Mouse (Mus musculus): ENCODE data around the gene Chit1.

Gene Chit1

DNA sequence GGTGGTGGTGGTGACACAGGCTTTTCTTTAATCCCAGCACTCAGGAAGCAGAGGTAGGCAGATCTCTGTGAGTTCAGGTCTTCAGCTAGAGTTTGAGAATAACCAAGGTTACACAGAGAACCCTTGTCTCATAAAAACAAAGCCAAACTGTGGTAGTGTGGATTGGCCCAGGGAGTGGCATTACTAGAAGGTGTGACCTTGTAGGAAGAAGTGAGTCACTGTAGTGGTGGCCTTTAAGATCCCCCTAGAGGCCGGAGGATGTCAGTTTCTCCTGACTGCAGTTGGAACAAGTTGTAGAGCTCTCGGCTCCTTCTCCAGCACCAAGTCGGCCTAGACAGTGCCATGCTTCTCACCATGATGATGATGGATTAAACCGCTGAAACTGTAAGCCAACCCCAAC, at the start of gene Chit1:
TSS of gene Chit1 (plus strand) at position 264 of the 400 bp plus-strand sequence.
- DNase-seq, result no peak

DNA sequence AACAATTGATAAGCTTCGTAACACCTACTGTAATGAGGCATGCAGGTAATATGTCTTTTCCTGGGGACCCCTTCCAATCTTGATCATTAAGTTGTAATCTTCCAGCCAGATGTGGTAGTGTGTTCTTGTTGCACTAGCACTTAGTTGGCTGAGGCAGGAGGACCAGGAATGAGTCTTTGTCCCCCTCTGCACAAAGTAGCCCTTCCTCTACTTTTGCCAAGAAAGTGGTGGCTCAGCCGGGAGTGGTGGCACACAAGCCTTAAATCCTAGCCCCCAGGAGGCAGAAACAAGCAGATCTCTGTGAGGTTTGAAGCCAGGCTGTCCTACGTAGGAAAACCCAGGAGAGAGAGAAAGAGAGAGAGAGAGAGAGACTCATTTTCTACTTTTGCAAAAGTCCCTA, 49.1 kb upstream of the Chit1 start:
- DNase-seq, result no peak

DNA sequence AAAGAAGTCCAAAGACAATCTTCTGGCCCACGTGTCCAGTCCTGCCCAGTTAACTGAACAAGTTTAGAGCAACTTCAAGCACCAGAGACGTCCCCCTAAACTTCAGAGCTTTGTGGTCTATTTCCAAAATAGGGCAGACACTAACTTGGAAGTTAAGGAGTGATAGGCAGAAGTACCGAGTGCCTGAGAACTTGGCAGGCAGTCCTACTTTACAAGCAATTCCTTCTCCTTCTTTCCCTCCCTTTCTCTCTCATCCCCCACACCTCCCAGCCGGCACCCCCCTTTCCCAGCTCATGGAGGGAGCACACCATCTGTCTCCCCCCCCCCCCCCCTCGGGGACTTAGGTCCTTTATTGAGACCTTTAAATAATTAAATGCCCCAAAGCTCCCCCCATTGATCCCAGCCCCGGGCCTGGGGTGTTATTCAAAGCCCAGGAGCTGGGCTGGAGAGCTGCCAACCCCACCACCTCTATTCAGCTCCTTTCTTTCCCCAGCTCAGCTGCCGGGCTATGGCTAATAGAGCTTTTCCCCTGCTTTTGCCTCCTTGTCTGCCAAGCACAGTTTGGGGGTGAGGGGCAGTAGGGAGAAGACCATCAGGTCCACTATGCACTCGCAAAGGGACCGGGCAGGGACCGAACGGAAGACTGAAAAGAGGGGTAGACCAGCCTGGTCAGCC, 48.5 kb upstream of the Chit1 start:
- no peak for DNase-seq

DNA sequence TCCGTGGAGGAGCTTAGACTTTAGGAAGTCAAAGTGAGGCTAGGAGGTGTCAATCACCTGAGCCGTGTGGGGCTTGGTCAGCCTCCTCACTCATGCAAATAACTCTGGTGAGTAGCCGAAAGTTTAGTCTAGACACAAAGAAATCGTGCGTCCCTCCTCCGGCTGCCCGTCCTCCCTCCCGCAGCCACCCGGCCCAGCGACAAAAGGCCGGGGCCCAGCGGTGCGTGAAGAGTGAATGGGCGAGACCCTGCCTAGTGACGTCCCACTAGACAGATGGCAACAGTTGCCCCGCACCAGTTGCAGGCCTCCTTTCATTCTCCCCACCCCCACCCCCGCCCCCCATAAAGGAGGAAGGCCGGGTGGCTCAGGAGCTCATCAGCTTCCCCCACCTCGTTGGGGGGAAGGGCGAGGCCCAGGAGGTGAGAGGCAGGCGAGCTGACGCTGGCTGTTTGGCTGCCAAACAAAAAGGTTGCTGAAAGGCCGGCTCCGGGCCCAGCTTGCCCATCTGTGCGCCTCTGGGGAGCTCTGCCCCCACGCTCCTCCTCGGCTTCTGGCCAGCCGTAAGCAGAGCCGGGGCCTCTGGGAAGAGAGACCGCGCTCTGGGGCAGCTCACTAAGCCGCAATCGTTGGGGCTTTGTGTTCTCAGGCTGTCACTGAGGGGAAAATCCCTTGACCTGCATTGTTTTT, 47.8 kb upstream of the Chit1 start:
- no peak for DNase-seq

DNA sequence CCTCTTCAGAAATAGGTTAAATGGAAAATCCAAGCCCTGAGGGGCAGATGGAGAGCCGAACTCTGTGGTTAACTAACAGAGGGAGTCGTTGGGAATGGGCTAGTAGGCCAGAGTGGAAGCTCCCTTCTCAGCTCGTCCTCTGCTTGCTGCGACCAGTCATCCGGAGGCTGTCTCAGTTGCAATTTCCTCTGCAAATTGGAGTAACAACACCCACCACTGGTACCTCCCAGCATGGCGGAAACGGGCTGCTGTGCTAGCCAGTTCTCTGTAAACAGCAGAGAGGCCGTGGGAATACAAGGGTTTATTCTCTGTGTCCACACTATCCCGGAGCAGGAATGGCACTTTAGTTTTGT, 47.3 kb upstream of the Chit1 start:
- no peak for DNase-seq

DNA sequence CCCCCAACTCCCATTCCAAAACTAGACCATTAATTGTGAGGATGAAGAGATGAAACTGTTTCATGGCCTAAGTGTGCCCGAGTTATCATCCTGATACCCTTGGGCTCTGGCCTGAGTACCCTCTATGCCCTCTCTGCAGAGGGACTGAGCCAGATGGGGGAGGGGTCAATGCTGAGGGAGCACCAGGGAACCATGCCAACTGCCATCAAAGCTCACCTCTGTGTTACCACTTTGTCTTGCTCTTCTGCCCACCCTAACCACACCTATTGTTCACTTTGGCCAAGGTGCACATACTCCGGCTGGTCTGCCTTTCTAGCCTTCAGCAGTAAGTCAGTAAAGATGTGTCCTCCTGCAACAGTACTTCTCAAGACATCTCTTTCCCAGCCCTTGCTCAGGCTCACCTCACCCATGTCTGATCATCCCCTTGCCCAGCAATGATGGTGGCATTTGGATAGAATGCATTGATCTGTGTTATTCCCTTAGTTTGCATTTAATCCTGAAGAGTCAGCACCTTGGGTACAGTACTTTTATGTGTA, 46.7 kb upstream of the Chit1 start:
- no peak for DNase-seq

DNA sequence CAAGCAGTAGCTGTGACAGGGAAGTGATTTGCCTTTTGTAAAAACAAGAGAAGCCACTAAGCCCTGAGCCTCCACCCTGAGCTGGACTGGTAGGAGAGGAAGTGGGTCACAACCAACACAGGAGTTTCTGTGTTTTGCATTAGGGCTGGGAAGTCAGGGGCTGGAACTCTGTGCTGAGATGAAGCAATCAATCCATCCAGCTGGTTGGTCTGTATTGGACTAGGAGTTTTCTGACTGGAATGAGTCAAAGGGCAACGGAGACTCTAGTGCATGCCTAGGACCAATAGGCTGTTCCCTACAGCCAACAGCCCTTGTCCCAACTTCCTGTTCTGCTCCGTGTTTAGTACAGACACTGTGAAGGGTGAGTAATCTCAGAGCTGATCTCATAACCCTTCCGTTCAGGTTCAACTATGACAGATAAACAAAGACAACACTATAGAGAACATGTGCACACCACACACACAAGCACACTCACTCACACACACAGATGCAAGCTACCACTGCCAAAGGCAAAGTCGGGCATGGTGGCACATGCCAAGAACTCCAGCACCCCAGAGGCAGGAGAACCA, 45.7 kb upstream of the Chit1 start:
- DNase-seq, result no peak

DNA sequence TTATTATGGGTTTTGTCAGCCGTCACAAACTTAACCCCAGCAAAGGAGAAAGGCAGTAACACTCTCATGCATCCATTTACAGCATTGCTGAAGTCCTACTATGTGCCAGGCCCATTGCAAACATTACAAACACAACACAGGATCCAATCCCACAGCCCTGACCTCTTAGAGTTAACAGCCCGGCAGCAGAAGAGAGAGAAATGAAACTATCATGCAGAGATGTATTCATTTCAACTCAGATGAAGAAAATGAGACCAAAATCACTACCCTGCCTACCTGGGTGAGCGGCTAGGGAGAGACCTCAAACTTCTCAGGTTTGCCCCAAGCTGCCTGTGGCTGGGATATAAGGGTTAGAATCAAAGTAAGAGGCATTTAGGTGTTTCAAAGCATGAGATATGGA, 44.5 kb upstream of the Chit1 start:
- DNase-seq, result no peak

DNA sequence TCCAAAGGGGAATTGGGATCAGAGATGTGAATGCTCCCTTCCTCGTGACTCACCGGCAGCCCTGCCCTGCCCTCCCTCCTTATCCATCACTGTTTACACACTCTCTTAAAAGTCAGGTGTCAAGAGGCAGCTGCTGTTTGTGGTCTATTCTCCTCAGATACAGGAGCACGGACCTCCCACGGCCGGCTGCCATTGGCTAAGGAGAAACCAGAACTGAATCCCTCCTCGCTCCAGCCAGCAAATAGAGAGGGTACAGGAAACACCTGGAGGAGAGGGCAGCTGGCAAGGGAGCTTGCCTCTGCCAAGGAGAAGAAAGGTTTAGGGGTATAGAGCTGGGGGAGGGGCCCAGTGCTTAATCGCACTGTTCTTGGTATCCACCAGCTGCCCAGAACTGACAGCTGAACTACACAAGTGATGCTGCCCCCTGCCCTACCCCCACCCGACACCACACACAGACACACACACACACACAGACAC, 43.9 kb upstream of the Chit1 start:
- DNase-seq, result no peak

DNA sequence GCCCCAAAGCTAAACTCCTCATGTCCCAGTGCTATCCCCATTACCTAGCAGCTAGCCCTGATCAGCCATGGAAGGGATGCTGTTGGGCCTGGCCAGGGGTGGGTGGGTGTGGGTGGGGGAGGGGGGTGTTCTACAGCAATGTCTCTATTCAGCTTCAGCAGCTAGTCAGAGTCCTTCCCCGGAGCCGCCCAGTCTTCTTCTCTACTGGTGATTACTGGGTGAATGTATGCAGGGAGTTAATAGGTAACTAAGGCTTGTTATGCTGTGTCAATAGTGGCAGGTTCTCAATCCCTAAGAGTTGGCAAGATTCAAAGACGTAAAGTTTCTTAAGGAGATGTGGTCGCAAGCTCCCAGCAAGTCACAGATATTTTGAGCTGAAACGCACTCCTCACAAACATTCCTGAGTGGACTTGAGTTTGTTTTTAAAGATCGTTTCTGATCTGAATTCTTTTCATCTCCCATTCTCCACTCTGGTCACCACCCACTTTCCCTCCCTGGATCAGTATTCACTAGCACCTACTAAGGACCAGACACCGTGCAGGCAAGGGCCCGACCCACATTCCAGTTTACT, 40.9 kb upstream of the Chit1 start:
- no peak for DNase-seq

DNA sequence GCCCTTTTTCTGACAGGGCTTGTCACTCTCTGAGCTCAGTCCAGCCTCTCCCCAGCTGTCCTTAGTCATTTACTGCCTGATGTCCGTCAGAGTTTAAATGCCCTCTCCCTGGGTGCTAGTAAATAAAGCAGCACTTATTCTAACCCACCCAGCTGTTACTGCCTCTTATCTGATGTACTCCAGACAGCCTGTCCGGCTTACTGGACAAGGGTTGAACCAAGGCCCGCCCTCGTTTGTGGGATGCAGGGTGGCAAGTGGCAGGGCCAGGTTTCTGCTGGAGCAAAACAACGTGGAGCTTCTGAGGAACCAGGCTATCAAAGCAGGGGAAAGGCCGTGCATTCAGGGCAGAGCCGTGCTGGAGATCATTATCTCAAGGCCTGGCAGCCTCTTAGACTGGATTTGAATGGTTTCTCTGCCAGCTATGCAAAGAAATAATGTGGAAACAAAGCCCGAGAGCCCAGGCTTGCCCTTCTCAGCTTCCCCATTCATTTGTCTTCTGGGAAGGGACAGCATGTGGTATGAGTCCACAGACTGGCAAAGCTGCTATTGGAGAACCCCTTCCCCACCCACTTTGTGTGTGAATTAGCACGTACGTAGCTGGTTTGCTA, 39.5 kb upstream of the Chit1 start:
- no peak for DNase-seq

DNA sequence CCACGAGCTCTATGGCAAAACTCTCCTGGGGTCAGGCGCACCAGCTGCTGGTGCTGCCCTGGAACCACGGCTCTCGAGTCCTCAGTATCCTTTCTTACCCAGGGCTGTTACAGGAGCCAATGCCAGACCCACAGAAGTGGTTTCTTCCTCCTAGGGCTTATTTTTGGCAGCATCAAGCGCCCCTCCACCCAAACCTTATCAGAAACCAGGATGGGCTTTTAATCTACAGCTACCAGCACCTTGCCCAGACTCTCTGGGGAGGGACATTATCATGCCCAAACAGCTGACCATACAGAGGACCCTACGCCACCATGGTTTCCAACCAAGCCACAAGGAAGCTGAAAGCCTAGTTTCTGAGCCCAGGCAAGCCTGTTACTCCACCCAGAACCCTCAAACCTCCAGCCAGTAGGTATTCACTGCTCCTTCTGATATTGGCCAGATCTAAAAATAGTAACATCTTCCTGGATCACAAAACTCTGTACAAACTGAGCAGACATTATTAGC, 37.9 kb upstream of the Chit1 start:
- DNase-seq, result no peak

DNA sequence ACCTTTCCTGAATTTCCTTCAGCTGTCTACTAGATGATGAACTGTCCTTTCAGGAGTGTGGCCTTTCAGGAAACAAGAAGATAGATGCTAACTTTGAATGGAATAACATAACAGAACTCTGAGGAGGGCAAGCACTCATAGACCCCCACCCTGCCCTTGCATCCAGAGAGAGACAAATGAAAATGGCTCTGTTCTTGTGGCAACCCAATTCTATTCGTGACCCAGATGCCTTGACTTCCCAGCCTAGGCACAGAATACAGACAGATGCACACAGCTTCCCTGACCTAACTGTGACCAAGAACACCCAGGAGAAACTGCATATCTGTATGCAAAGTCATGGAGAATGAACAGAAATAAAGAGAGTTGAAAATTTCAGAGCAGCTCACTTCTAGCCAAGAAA, 37.4 kb upstream of the Chit1 start:
- DNase-seq, result no peak

DNA sequence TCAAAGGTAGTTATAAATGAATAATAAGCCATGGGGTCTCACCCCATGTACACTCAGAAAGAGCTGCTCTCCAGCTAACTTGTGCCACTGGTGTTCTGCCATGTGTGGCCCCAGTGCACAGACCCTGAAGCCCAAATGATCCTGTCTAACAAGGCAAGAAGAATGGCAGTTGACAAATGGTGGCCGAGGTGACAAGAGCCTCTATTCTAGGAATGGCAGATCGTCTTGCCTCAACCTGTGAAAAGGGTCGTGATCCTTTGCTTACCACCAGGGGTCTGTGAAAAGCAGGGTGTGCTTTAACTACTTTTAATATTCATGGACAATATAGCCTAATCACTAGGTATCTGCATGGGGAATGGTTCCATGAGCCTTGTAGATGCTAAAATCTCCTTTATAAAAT, 36.9 kb upstream of the Chit1 start:
- no peak for DNase-seq

DNA sequence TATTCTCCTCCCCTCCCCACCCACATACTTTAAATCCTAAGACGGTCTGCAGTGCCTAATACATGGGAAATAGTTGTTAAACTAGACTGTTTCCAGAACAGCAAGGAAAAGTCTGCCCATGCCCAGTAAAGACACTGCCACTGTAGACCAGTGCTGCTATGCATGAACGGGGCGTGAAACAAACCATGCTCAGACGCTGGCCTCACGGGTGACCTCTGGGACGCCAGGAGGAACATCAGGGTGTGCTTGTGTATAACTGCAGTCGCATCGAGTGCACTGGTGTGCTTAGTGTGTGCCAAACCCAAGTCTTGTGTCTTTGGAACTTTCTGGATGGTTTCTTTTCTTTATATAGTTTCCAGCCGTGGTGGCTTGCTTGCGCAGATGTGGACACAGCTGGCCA, 36.4 kb upstream of the Chit1 start:
- DNase-seq, result no peak

DNA sequence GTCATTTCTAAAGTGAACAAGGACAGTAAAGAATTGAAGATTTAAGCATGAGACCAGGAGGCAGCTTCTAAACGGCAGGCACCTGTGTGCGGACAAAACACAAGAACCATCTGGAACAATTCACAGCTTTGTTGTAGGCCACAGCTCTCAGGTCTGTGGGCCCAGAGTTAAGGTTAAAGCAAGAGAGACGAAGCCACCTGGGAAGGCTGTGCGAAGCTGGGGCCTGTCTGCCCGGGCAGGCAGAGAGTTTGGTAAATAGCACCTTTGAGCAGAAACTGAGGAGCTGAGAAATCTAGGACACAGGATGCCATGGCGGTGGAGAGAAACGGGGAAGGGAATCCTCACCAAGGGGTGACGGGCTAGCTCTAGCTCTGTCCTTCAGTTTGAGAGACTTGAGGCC, 35.5 kb upstream of the Chit1 start:
- no peak for DNase-seq

DNA sequence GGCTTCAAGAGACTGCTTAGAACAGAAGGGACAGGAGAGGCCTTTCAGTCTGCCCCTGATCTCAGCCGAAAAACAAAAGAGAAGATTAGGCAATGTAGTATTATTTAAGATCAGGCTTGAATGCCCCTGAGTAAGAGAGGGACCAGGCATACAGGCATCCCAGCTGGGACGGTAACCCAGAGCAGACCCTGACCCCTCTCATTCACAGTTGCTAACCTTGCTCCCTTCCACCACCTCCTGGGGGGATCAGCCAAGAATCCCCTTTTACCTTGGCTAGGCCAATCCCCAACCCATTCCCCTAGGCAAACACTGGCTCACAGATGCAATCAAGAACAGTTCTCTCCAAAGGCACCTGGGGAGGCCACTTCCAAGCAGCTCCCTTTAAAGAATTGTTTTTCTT, 34.3 kb upstream of the Chit1 start:
- no peak for DNase-seq

DNA sequence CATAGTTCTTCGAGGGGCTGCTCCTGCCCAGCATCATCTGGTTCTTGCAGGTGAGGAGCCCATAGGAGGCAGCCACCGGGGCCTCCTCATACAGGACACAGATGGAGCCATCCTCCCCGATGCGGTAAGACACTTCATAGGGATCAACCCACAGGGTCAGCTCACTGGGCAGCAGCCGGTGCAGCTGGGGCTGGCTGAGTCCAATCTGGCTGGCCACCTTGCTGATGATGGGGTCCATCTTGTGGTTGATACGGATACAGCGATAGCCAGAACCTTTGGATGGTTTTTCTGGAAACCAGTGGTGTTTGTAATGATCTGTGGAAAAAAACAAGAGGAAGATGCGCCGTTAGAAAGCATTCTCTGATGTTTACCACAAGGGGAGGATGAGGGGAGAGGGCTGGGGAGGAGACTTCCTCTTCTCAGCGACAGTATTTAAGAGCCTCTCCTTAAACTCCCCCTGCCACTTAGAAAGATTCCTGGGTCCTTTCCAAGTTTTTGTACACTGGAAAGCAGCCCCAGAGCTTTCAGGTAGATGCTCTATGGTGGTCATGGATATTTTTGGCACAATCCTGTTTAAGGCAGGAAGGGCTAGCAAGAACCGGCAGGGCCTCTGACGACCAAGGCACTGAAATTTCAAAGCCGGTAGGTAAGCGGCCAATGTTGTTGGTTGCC, 33.5 kb upstream of the Chit1 start:
- DNase-seq, result peak; percentile 54

DNA sequence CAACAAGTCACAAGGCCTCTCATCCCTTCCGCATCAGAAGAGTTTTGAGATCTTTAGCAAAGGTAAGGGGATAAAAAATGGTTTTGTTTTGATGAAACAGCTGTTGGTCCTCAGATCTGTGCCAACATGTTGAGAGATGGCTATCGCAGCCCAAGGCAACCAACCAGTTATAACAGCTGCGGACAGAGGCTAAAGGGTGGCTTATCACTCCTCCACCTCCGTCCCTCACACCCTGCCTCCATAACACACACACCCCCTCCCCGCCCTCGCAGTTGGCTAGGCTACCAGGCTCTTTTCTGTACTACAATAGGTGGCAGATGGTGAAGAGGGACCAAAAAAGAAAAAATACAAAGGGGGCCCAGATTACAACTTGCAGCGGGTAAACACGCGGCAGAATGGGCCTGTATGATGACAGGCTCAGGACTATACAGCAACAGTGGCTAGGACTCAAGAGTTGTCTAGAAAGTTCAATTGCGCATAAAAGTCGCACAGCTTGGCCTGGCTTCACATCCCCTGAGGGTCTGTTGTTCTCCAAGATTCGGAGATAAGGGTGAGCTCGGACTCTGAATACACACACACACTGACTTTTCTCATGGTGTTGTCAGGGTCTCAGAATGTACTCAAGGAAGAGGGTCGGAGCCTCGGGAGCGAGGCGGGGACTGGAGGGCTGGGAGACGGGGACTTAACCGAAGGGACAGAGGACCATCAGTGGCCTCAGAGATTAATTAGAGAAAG, 32.8 kb upstream of the Chit1 start:
- peak; percentile 45 for DNase-seq

DNA sequence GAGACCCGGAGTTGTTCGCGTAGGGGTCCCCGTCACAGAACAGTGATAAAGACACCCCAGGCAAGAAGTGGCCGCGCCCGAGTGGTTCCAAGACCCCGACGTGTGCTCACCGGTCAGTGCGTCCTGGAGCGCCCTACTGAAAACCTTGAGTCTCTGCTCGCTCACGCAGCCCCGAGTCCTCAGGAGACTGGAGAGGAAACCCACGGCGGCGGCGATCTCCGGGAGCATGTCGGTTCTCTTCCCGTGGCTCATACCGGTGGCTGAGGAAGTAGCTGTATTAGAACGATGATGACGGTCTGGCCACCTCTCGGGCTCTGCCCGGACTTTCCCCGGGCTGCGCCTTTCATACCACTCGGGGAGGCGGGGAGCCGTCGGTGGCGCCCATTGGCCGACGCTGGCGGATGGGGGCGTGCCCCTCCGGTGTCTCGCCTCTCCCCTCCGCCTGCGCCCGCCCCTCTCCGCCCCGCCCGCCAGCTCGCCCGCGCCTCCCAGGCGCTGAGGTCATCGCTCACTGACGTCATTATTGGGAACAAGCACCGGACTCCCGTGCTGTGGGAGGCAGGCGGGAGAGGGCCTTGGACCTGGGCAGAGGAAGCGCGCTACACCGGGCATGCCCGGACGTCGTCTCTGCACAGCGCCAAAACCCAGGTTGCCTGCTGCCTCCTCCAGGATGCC, 32.1 kb upstream of the Chit1 start, which contains the start of gene Btg2:
TSS of gene Btg2 (minus strand) at position 319 of the 675 bp plus-strand sequence.
- peak; percentile 98 for DNase-seq

DNA sequence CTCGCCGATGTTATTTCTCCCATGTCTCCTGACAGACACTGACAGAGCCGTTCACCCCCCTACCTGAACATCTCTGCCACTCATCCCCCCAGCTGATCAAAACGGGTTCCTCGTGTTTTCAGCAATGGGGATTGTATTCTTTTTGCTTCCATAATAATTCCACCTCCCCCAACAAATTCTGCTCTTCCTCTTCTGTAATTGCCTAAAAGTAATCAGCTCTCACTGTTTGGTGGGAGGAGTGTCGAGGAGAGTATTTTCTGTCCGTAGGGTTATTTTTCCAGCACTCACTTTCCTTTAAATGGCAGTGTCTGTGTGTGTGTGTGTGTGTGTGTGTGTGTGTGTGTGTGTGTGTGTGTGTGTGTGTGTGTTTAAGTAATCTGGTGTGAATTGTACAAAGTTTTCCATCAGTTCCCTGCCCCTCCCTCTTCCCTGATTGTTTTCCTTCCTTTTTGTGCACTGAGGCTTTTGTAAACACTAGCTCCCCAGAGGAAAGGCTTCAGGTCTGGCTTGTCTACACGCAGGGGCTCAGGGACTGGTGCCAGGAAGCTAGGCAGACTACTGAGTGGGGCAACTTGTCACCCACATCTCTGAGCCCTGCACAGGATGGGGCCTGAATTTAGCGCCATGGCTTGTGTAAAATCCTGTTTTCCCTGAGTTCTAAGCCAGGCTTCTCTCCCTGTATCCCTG, 31.4 kb upstream of the Chit1 start:
- peak; percentile 56 for DNase-seq

Measured in cerebellum, adult 11 months (tissue).